Mouse (Mus musculus) stomach, embryonic 15.5 days (tissue): Measurements from ENCODE around the gene Soga3. TPM values are rescaled to one million over a fixed set of nuclear protein-coding genes. Genes with fewer than 3 reads are reported as not detected.

ENCODE experiments used
- ATAC-seq: fragments of 200-750 bp; cut with Nextera tagmentation; 2 replicates; pipeline ENCODE4 v1.8.0; 2017; ENCODE audit warnings: low read depth, moderate number of reproducible peaks, moderate TSS enrichment; ENCODE audit not compliant: insufficient read depth, low FRiP score
- H3K27ac ChIP-seq: fragments of 300-500 bp; sonication (generic); 2 replicates; pipeline ENCODE4 v1.5.1; 2015; ENCODE audit warnings: mild to moderate bottlenecking, inconsistent platforms
- H3K27me3 ChIP-seq: fragments of 300-500 bp; sonication (generic); replicated peaks from 2 replicates; pipeline ENCODE4 v1.6.1; 2015; ENCODE audit warnings: inconsistent platforms
- H3K36me3 ChIP-seq: fragments of 300-500 bp; sonication (generic); 2 replicates; pipeline ENCODE4 v1.6.1; 2015; ENCODE audit warnings: inconsistent platforms
- H3K4me1 ChIP-seq: fragments of 300-500 bp; sonication (generic); 2 replicates; pipeline ENCODE4 v1.6.1; 2015; ENCODE audit warnings: inconsistent platforms
- H3K4me2 ChIP-seq: fragments of 300-500 bp; sonication (generic); 2 replicates; pipeline ENCODE4 v1.6.1; 2015; ENCODE audit warnings: mild to moderate bottlenecking, inconsistent platforms
- H3K4me3 ChIP-seq: fragments of 300-500 bp; sonication (generic); replicated peaks from 2 replicates; pipeline ENCODE4 v1.5.1; 2015; ENCODE audit warnings: inconsistent platforms
- H3K9ac ChIP-seq: fragments of 300-500 bp; sonication (generic); 2 replicates; pipeline ENCODE4 v1.6.1; 2015; ENCODE audit warnings: inconsistent platforms
- H3K9me3 ChIP-seq: fragments of 300-500 bp; sonication (generic); 2 replicates; pipeline ENCODE4 v1.6.1; 2016; ENCODE audit warnings: inconsistent platforms
- WGBS: fragments of 180-500 bp; shearing (Covaris S2); methylation state at CpG from one replicate; pipeline ENCODE4 v1.1.7; 2015; 5-methylcytosine and 5-hydroxymethylcytosine counted together
- polyA plus RNA-seq: library from polyadenylated mRNA; unstranded; fragments of >200 nt; fragmentation: Nextera tagmentation; extraction: Ambion mirVana; gene quantifications from 2 replicates; pipeline ENCODE4 v1.2.1, GENCODE M21; 2015

The Soga3 gene
- polyA plus RNA-seq, 1 experiment from 2014 or later = 3.2 TPM

DNA sequence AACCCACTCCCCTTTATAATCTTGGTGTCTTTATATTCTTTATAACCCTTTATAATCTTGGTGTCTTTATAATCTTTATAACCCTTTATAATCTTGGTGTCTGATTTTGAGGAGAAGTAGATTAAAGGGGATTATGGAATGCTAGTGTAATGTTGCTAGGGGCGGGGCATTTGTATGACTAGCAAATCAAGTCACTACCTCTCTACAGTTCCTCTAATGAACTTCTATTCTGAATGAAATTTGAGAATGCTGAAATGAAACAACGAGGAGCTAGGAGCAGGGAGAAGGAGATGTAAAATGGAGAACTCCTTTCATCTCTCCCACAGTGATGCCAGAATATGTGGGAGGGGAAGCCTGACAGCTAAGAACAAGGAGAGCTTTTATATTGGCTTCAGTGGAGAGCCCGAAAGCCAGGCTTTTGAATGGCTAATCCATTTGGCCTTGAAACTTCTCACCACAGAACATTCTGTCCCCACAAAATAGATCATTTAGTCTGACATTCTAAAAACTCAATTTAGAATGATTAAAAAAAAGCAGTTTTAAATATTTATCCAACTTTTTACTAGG lies 70.0 kb downstream of the Soga3 start:
- no peak for ATAC-seq
- Histone ChIP-seq H3K27me3 (no peaks in the 10 kb centered on the region), H3K4me3 (no peak overlapping the region), H3K4me1 (no peaks in the 10 kb centered on the region), H3K27ac (no peak overlapping the region), H3K9me3 (no peaks in the 10 kb centered on the region), H3K4me2 (no peak overlapping the region), H3K36me3 (no peaks in the 10 kb centered on the region), H3K9ac (no peak overlapping the region)
- WGBS = 59% methylated on average over 3 of the region's 3 CpGs

DNA sequence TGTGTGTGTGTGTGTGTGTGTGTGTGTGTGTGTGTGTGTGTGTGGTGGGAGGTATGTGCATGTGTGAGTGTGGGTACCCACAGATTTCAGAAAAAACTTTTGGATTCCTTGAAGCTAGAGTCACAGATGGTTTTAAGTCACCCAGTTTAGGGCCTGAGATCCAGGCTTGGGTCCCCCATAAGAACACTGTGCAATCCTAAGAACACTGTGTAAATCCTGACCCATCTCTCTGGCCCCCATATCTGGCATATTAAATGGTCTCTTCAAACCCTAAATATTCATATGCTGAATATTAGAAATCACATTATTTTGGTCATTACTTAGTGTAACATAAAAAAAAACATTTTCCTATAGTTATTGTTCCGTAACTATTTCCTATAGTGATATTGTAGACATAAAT lies 73.3 kb downstream of the Soga3 start:
- ATAC-seq = no peak
- 91% methylated on average over 1 of the region's 1 CpGs for WGBS

DNA sequence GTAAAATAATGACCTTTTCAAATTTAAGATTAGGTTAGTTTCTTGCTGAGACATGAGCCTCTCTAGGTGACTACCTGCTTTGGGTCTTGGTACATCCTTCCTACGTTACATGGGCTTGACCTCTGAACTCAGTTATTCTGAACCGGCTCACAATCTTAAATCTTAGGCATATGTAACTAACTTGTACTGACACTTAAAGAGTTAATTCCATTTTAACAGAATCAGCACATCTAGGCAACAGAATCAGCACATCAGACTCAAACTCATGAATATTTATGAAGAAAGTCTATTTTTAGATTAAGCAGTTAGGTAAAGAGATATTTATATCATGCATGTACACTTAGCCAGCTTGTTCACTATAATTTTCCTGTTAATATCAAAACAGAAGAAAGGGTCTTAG lies 73.8 kb downstream of the Soga3 start:
- Histone ChIP-seq H3K9ac (no peak overlapping the region), H3K27ac (no peak overlapping the region), H3K9me3 (no peaks in the 10 kb centered on the region), H3K4me3 (no peak overlapping the region), H3K4me2 (no peak overlapping the region), H3K4me1 (no peaks in the 10 kb centered on the region), H3K36me3 (no peaks in the 10 kb centered on the region), H3K27me3 (no peaks in the 10 kb centered on the region)
- no peak for ATAC-seq
- 78% methylated on average over 2 of the region's 2 CpGs for WGBS

More for the DNA sequence above, 73.3 kb downstream of the Soga3 start:
- Histone ChIP-seq H3K4me3 (no peak overlapping the region), H3K27ac (no peak overlapping the region), H3K4me1 (no peaks in the 10 kb centered on the region), H3K9me3 (no peaks in the 10 kb centered on the region), H3K4me2 (no peak overlapping the region), H3K9ac (no peak overlapping the region), H3K36me3 (no peaks in the 10 kb centered on the region), H3K27me3 (no peaks in the 10 kb centered on the region)

DNA sequence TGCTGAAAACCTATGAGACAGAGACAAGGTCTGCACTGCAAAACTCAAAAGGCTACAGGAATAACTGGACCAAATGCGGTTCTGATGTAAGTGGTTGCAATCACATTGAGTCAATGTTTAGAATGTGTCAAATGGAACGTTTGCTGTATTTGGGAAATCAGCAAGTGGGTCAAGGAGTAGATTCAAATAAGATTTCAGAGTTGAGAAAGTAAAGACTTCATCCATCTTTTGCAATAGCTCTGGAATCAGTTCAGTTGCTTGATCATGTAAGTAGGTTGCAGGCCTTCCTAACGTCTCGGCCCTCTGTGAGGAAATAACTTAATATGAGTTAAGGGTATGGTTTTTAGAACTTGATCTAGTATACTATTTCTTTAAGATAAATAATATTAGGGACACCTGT lies 81.7 kb downstream of the Soga3 start:
- no peak for ATAC-seq
- Histone ChIP-seq H3K4me3 (no peak overlapping the region), H3K36me3 (no peaks in the 10 kb centered on the region), H3K27me3 (no peaks in the 10 kb centered on the region), H3K27ac (no peak overlapping the region), H3K4me2 (no peak overlapping the region), H3K9ac (no peak overlapping the region), H3K4me1 (no peaks in the 10 kb centered on the region), H3K9me3 (no peaks in the 10 kb centered on the region)
- WGBS = 77% methylated on average over 4 of the region's 4 CpGs

DNA sequence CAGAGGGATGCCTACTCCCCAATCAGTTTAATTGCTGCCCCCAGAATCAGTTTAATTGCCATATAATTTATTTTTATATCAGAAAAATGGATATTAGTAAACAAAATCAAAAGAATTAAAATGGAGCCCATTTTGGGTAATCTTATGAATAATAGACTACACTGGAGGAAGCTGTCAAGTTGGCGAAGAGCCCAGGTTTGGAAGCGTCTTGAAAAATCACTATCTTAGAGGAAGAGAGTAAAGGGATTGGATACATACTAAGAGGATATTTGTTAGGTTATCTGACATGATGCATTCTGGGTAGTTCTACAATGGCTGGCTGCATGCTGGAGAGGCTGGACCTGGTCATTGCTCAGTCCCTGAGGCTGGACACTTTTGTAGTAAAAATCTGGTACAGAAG lies 87.6 kb downstream of the Soga3 start:
- H3K4me3 ChIP-seq = no peak overlapping the region
- no peak overlapping the region for H3K9ac ChIP-seq
- no peaks in the 10 kb centered on the region for H3K9me3 ChIP-seq
- 73% methylated on average over 2 of the region's 2 CpGs for WGBS
- H3K27ac ChIP-seq = no peak overlapping the region
- H3K27me3 ChIP-seq = no peaks in the 10 kb centered on the region
- H3K4me2 ChIP-seq = no peak overlapping the region
- no peak for ATAC-seq
- no peaks in the 10 kb centered on the region for H3K4me1 ChIP-seq
- no peaks in the 10 kb centered on the region for H3K36me3 ChIP-seq

Other genes with a start within 250 kb of the Soga3 start
- gene 2310057J18Rik, start 157.5 kb upstream of the Soga3 start, polyA plus RNA-seq = 0.15 TPM in 1 of 2 replicates, not detected in the other
- gene Gm49353, start 55.1 kb downstream of the Soga3 start, polyA plus RNA-seq = 1.5 and 2.0 TPM in 2 replicates
- gene 9330159F19Rik, start 67.8 kb downstream of the Soga3 start, polyA plus RNA-seq = 1.4 and 1.8 TPM in 2 replicates
- 35.8 and 36.2 TPM in 2 replicates for gene Echdc1, start 169.3 kb downstream of the Soga3 start, polyA plus RNA-seq
- gene Rnf146, start 218.6 kb downstream of the Soga3 start, polyA plus RNA-seq = 46.8 and 49.2 TPM in 2 replicates